ENCODE assay signal across 9 mouse cellular contexts in genomic region chr17:17829816-17830535, GRCm38 (mm10). TPM values are rescaled to one million over a fixed set of nuclear protein-coding genes. Genes with fewer than 3 reads are reported as not detected.
DNase-seq lines count a peak whose midpoint lies in the region; ATAC-seq and TF ChIP-seq lines count a peak whose summit lies in the region.
"Had no signal": no experiment of that assay in that cellular context is flagged by ENCODE, and none has a peak within 500 bp of the region (broad histone marks: within the 10 kb centered on the region; RNA-seq: fewer than 3 reads in every experiment).

No protein-coding gene starts in this region.

- peak overlapping the region; percentile 86 for H3K9ac ChIP-seq in lung, embryonic 14.5 days
- H3K9ac ChIP-seq in embryonic facial prominence, embryonic 15.5 days = peak overlapping the region; percentile 62
- H3K9ac ChIP-seq in intestine, embryonic 14.5 days (ENCODE audit: low read length) = peak overlapping the region; percentile 83
- peak overlapping the region; percentile 99 for H3K9ac ChIP-seq in neural tube, embryonic 14.5 days (replicated peaks; ENCODE audit: low read depth, low read length)

- H3K36me3 ChIP-seq in lung, embryonic 14.5 days (ENCODE audit: insufficient read depth) = peaks cover 44% of the 10 kb centered on the region
- H3K36me3 ChIP-seq in embryonic facial prominence, embryonic 15.5 days = peaks cover 15% of the 10 kb centered on the region; the same call in 1 of the 2 replicates
- peaks cover 38% of the 10 kb centered on the region for H3K36me3 ChIP-seq in intestine, embryonic 14.5 days (ENCODE audit: control insufficient read depth, insufficient read depth, low read length)
- H3K36me3 ChIP-seq in neural tube, embryonic 14.5 days (ENCODE audit: control insufficient read depth, insufficient read depth, low read length) = peaks cover 6% of the 10 kb centered on the region; the same call in 1 of the 2 replicates

- TF ChIP-seq CTCF in lung, embryonic 14.5 days (IDR thresholded peaks at IDR 0.05; ENCODE audit: low read depth) = no peak
- TF ChIP-seq CTCF in lung, adult 2 months (IDR thresholded peaks at IDR 0.05; ENCODE audit: insufficient read depth, low read length) = no peak

- ATAC-seq in lung, embryonic 14.5 days (ENCODE audit: insufficient read depth) = no peak
- no peak for ATAC-seq in embryonic facial prominence, embryonic 15.5 days (ENCODE audit: insufficient number of reproducible peaks, low FRiP score, low TSS enrichment, low read depth)
- ATAC-seq in intestine, embryonic 14.5 days (replicated peaks; ENCODE audit: low FRiP score, low TSS enrichment, low read depth) = no peak
- ATAC-seq in neural tube, embryonic 14.5 days (ENCODE audit: low read depth) = no peak
- no peak for ATAC-seq in erythroid progenitor cell, adult 5-6 weeks (replicated peaks; ENCODE audit: low FRiP score, poor library complexity, severe bottlenecking)

- peak overlapping the region; percentile 80 for H3K4me3 ChIP-seq in lung, embryonic 14.5 days (ENCODE audit: low read depth, low read length)
- H3K4me3 ChIP-seq in lung, adult 2 months (replicated peaks; ENCODE audit: extremely low read depth, low read depth, low read length) = no peak overlapping the region
- peak overlapping the region; percentile 82 for H3K4me3 ChIP-seq in embryonic facial prominence, embryonic 15.5 days (replicated peaks)
- H3K4me3 ChIP-seq in intestine, embryonic 14.5 days (ENCODE audit: low read depth, low read length) = peak overlapping the region; percentile 86
- H3K4me3 ChIP-seq in neural tube, embryonic 14.5 days (ENCODE audit: low read depth, low read length) = peak overlapping the region; percentile 81

- no peak for TF ChIP-seq POLR2A in lung, adult 2 months (IDR thresholded peaks at IDR 0.05; ENCODE audit: borderline replicate concordance, extremely low read depth, low read depth, low read length)

- H3K27ac ChIP-seq in lung, embryonic 14.5 days (ENCODE audit: low read depth) = peak overlapping the region; percentile 99; the same call in 1 of the 2 replicates
- peak overlapping the region; percentile 99 for H3K27ac ChIP-seq in embryonic facial prominence, embryonic 15.5 days (replicated peaks)
- H3K27ac ChIP-seq in intestine, embryonic 14.5 days (ENCODE audit: low read depth) = no peak overlapping the region; the same call in 1 of the 2 replicates
- peak overlapping the region; percentile 98 for H3K27ac ChIP-seq in neural tube, embryonic 14.5 days (ENCODE audit: low read depth, low read length)

- H3K4me2 ChIP-seq in lung, embryonic 14.5 days = peak overlapping the region; percentile 82
- H3K4me2 ChIP-seq in embryonic facial prominence, embryonic 15.5 days (replicated peaks) = peak overlapping the region; percentile 75
- H3K4me2 ChIP-seq in intestine, embryonic 14.5 days (ENCODE audit: low read length) = peak overlapping the region; percentile 81
- peak overlapping the region; percentile 97 for H3K4me2 ChIP-seq in neural tube, embryonic 14.5 days (ENCODE audit: low read depth, low read length)

- DNase-seq in lung, embryonic 14.5 days = no peak
- DNase-seq in lung, adult 2 months = no peak
- no peak for DNase-seq in intestine, embryonic 14.5 days (ENCODE audit: low spot score)
- DNase-seq in urinary bladder, postnatal 4 days (ENCODE audit: low spot score in 2 of 2) = no peak
- DNase-seq in testis, postnatal 10 days (ENCODE audit: low spot score) = no peak

- H3K27me3 ChIP-seq in lung, embryonic 14.5 days (ENCODE audit: insufficient read depth, low read length) = no peaks in the 10 kb centered on the region
- no peaks in the 10 kb centered on the region for H3K27me3 ChIP-seq in embryonic facial prominence, embryonic 15.5 days
- no peaks in the 10 kb centered on the region for H3K27me3 ChIP-seq in intestine, embryonic 14.5 days (replicated peaks; ENCODE audit: control insufficient read depth, insufficient read depth, low read length)
- no peaks in the 10 kb centered on the region for H3K27me3 ChIP-seq in neural tube, embryonic 14.5 days (ENCODE audit: control insufficient read depth, insufficient read depth, low read length)

- H3K9me3 ChIP-seq in lung, embryonic 14.5 days (ENCODE audit: low read depth, low read length) = no peaks in the 10 kb centered on the region
- no peaks in the 10 kb centered on the region for H3K9me3 ChIP-seq in embryonic facial prominence, embryonic 15.5 days (replicated peaks)
- H3K9me3 ChIP-seq in intestine, embryonic 14.5 days (ENCODE audit: control insufficient read depth, low read length) = no peaks in the 10 kb centered on the region
- H3K9me3 ChIP-seq in neural tube, embryonic 14.5 days (ENCODE audit: control insufficient read depth, low read length) = no peaks in the 10 kb centered on the region

- 30% methylated on average over 19 of the region's 23 CpGs for WGBS in lung, embryonic 14.5 days
- WGBS in lung, adult 2 months = 47% methylated on average over 23 of the region's 23 CpGs
- WGBS in embryonic facial prominence, embryonic 15.5 days = 53% methylated on average over 23 of the region's 23 CpGs
- WGBS in intestine, embryonic 14.5 days = 48% methylated on average over 21 of the region's 23 CpGs
- 43% methylated on average over 21 of the region's 23 CpGs for WGBS in neural tube, embryonic 14.5 days

- H3K4me1 ChIP-seq in lung, embryonic 14.5 days (ENCODE audit: insufficient read depth) = peaks cover 30% of the 10 kb centered on the region
- peaks cover 3% of the 10 kb centered on the region for H3K4me1 ChIP-seq in lung, adult 2 months (ENCODE audit: control insufficient read depth, insufficient read depth, low read length)
- peaks cover 49% of the 10 kb centered on the region for H3K4me1 ChIP-seq in embryonic facial prominence, embryonic 15.5 days
- peaks cover 46% of the 10 kb centered on the region for H3K4me1 ChIP-seq in intestine, embryonic 14.5 days (replicated peaks; ENCODE audit: control insufficient read depth, insufficient read depth, low read length)
- H3K4me1 ChIP-seq in neural tube, embryonic 14.5 days (ENCODE audit: control insufficient read depth, insufficient read depth, low read length) = peaks cover 43% of the 10 kb centered on the region

RNA-seq across cellular contexts. Expression of gene Spaca6, which starts 3.0 kb away (rescaled TPM):
- polyA plus RNA-seq in lung, embryonic 14.5 days (2014; fragmentation: Nextera tagmentation; extraction: Ambion mirVana) = 33.2 and 38.9 TPM in 2 replicates
- 38.5 and 56.7 TPM in 2 replicates for polyA plus RNA-seq in lung, adult 2 months (2012; rRNA removed)
- 31.2 and 32.8 TPM in 2 replicates for polyA plus RNA-seq in embryonic facial prominence, embryonic 15.5 days (2015; fragmentation: Nextera tagmentation; extraction: Ambion mirVana)
- polyA plus RNA-seq in intestine, embryonic 14.5 days (2014; fragmentation: Nextera tagmentation; extraction: Ambion mirVana) = 27.0 and 30.3 TPM in 2 replicates
- polyA plus RNA-seq in neural tube, embryonic 14.5 days (2014; fragmentation: Nextera tagmentation; extraction: Ambion mirVana) = 21.4 and 29.1 TPM in 2 replicates
- not detected in 2 replicates for total RNA-seq in erythroid progenitor cell, adult 5-6 weeks (2015; ENCODE audit: low replicate concordance)
- total RNA-seq in erythroid progenitor cell, adult 5-6 weeks (2017; ENCODE audit: low replicate concordance) = not detected in 2 replicates

RNA-seq across cellular contexts. Expression of gene Has1, which starts 25.0 kb away (rescaled TPM):
- 2.1 and 2.2 TPM in 2 replicates for polyA plus RNA-seq in lung, embryonic 14.5 days (2014; fragmentation: Nextera tagmentation; extraction: Ambion mirVana)
- polyA plus RNA-seq in lung, adult 2 months (2012; rRNA removed) = 1.9 and 3.8 TPM in 2 replicates
- polyA plus RNA-seq in embryonic facial prominence, embryonic 15.5 days (2015; fragmentation: Nextera tagmentation; extraction: Ambion mirVana) = 1.4 and 1.5 TPM in 2 replicates
- 1.8 TPM in 2 replicates for polyA plus RNA-seq in intestine, embryonic 14.5 days (2014; fragmentation: Nextera tagmentation; extraction: Ambion mirVana)
- polyA plus RNA-seq in neural tube, embryonic 14.5 days (2014; fragmentation: Nextera tagmentation; extraction: Ambion mirVana) = 0.93 and 1.7 TPM in 2 replicates
- not detected in 2 replicates for total RNA-seq in erythroid progenitor cell, adult 5-6 weeks (2015; ENCODE audit: low replicate concordance)
- not detected in 2 replicates for total RNA-seq in erythroid progenitor cell, adult 5-6 weeks (2017; ENCODE audit: low replicate concordance)

RNA-seq across cellular contexts. Expression of gene Fpr1, which starts 53.8 kb away (rescaled TPM):
- 0.13 and 0.46 TPM in 2 replicates for polyA plus RNA-seq in lung, embryonic 14.5 days (2014; fragmentation: Nextera tagmentation; extraction: Ambion mirVana)
- polyA plus RNA-seq in lung, adult 2 months (2012; rRNA removed) = 15.1 and 19.0 TPM in 2 replicates
- polyA plus RNA-seq in embryonic facial prominence, embryonic 15.5 days (2015; fragmentation: Nextera tagmentation; extraction: Ambion mirVana) = 0.20 and 0.83 TPM in 2 replicates
- 0.13 TPM in 1 of 2 replicates, not detected in the other for polyA plus RNA-seq in intestine, embryonic 14.5 days (2014; fragmentation: Nextera tagmentation; extraction: Ambion mirVana)
- polyA plus RNA-seq in neural tube, embryonic 14.5 days (2014; fragmentation: Nextera tagmentation; extraction: Ambion mirVana) = 0.15 and 0.21 TPM in 2 replicates
- 5.0 and 13.4 TPM in 2 replicates for total RNA-seq in erythroid progenitor cell, adult 5-6 weeks (2015; ENCODE audit: low replicate concordance)
- 4.5 and 9.2 TPM in 2 replicates for total RNA-seq in erythroid progenitor cell, adult 5-6 weeks (2017; ENCODE audit: low replicate concordance)
- total RNA-seq: heart, adult 18-20 months had no signal

RNA-seq across cellular contexts. Expression of gene Fpr2, which starts 57.6 kb away (rescaled TPM):
- 0.17 and 1.1 TPM in 2 replicates for polyA plus RNA-seq in lung, embryonic 14.5 days (2014; fragmentation: Nextera tagmentation; extraction: Ambion mirVana)
- 5.4 and 10.9 TPM in 2 replicates for polyA plus RNA-seq in lung, adult 2 months (2012; rRNA removed)
- 0.68 and 0.77 TPM in 2 replicates for polyA plus RNA-seq in embryonic facial prominence, embryonic 15.5 days (2015; fragmentation: Nextera tagmentation; extraction: Ambion mirVana)
- 0.38 TPM in 1 of 2 replicates, not detected in the other for polyA plus RNA-seq in intestine, embryonic 14.5 days (2014; fragmentation: Nextera tagmentation; extraction: Ambion mirVana)
- not detected in 2 replicates for polyA plus RNA-seq in neural tube, embryonic 14.5 days (2014; fragmentation: Nextera tagmentation; extraction: Ambion mirVana)
- 63.3 and 73.2 TPM in 2 replicates for total RNA-seq in erythroid progenitor cell, adult 5-6 weeks (2015; ENCODE audit: low replicate concordance)
- total RNA-seq in erythroid progenitor cell, adult 5-6 weeks (2017; ENCODE audit: low replicate concordance) = 4.9 and 13.5 TPM in 2 replicates
- total RNA-seq: heart, adult 18-20 months had no signal

RNA-seq across cellular contexts. Expression of gene Fpr3, which starts 57.7 kb away (rescaled TPM):
- not detected in 2 replicates for polyA plus RNA-seq in lung, embryonic 14.5 days (2014; fragmentation: Nextera tagmentation; extraction: Ambion mirVana)
- not detected in 2 replicates for polyA plus RNA-seq in lung, adult 2 months (2012; rRNA removed)
- polyA plus RNA-seq in embryonic facial prominence, embryonic 15.5 days (2015; fragmentation: Nextera tagmentation; extraction: Ambion mirVana) = not detected in 2 replicates
- not detected in 2 replicates for polyA plus RNA-seq in intestine, embryonic 14.5 days (2014; fragmentation: Nextera tagmentation; extraction: Ambion mirVana)
- polyA plus RNA-seq in neural tube, embryonic 14.5 days (2014; fragmentation: Nextera tagmentation; extraction: Ambion mirVana) = not detected in 2 replicates
- total RNA-seq in erythroid progenitor cell, adult 5-6 weeks (2015; ENCODE audit: low replicate concordance) = not detected in 2 replicates
- total RNA-seq in erythroid progenitor cell, adult 5-6 weeks (2017; ENCODE audit: low replicate concordance) = not detected in 2 replicates
- total RNA-seq: heart, adult 18-20 months had no signal
